Mouse (Mus musculus): ENCODE measurements around the gene C130050O18Rik.

C130050O18Rik gene

GRCm38 (mm10) chr5:139402106-139402505 is 3.0 kb upstream of the C130050O18Rik start:
- Histone ChIP-seq H3K36me3 (ENCODE audit: control insufficient read depth, insufficient read depth, low read length, poor library complexity, severe bottlenecking) (no peaks in the 10 kb centered on the region; the same call in 1 of the 2 replicates), H3K27me3 (ENCODE audit: control insufficient read depth, insufficient read depth, low read length, poor library complexity, severe bottlenecking) (no peaks in the 10 kb centered on the region)
- no peak for DNase-seq (ENCODE audit: low read depth, low spot score)

GRCm38 (mm10) chr5:139403692-139404260 is 1.3 kb upstream of the C130050O18Rik start:
- no peak for DNase-seq (ENCODE audit: low read depth, low spot score)
- no peaks in the 10 kb centered on the region for H3K27me3 ChIP-seq (ENCODE audit: control insufficient read depth, insufficient read depth, low read length, poor library complexity, severe bottlenecking)
- H3K36me3 ChIP-seq (ENCODE audit: control insufficient read depth, insufficient read depth, low read length, poor library complexity, severe bottlenecking), result no peaks in the 10 kb centered on the region; the same call in 1 of the 2 replicates

DNA sequence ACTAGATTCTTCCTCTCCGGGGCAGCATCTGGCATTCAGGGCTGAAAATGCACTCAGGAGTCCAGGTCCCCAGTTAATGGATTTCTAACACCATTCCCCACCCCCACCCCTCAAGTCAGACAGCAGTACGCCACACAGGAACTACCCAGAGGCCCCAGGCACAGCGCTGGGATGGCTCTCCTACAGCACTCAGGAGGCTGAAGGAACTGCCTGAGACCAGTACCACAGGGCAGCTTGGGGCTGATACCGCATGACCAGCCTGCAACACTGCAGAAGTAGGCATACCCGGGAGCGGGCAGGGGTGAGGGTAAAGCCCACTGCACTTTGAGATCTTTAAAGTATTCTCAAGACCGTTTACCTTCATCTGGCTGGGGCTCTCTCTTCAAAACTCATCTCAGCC is 398 bp downstream of the C130050O18Rik start:
- DNase-seq (ENCODE audit: low read depth, low spot score), result no peak
- Histone ChIP-seq H3K27me3 (ENCODE audit: control insufficient read depth, insufficient read depth, low read length, poor library complexity, severe bottlenecking) (no peaks in the 10 kb centered on the region), H3K36me3 (ENCODE audit: control insufficient read depth, insufficient read depth, low read length, poor library complexity, severe bottlenecking) (no peaks in the 10 kb centered on the region; the same call in 1 of the 2 replicates)

DNA sequence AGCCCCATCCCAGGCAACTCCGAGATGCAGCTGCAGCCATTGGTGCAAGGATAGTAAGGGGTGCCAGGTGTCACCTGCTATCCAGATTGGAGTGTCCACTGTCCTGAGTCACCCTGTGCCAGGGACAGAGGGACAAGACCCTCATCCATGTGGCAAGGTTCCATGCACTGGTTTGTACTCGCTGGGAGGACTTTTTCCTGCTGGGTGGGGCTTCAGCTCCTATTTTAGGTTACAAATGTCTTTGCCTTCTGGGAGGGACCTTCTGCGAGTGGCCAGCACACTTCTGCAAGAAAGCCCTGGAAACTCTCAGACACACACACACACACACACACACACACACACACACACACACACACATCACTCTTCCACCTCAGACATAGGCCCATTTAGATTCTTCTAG is 873 bp downstream of the C130050O18Rik start:
- no peak for DNase-seq (ENCODE audit: low read depth, low spot score)
- H3K27me3 ChIP-seq (ENCODE audit: control insufficient read depth, insufficient read depth, low read length, poor library complexity, severe bottlenecking), result no peaks in the 10 kb centered on the region
- H3K36me3 ChIP-seq (ENCODE audit: control insufficient read depth, insufficient read depth, low read length, poor library complexity, severe bottlenecking), result no peaks in the 10 kb centered on the region

DNA sequence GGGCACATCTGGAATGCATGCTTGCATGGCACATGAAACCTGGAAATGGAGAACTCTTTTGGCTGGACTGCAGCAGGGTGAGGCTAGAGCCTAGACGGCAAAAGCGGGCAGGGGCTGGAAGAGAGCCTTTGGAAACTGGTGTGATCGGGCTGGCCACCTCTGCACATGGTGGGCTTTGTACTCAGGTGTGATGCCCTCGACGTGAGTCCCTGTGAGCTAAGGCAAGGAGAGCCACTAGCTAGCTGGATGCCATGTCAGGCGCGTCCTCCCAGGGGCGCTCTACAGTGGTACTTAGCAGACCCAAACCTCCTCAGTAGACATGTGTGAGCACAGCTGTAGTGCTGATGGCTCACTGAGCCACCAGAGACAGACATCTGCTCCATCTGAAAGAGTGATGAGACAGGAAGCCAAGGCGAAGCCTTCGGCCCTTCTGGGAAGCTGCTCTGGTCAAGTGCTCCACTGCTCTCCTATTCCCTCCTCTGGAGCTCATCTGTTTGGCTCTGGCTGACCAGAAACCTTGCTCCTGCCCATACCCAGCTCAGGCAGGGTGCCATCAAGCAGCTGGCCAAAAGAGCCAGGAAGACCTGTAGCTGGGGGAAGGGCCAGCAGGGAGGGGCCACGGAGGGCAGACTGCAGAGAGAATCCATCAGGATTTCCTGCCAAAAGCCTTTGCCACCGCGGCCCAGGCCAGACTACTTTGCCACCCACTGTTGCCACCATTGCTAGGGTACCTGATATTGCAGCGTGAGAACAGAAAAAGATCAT is 2.2 kb downstream of the C130050O18Rik start:
- no peak for DNase-seq (ENCODE audit: low read depth, low spot score)

GRCm38 (mm10) chr5:139408511-139408910 is 3.4 kb downstream of the C130050O18Rik start:
- DNase-seq (ENCODE audit: low read depth, low spot score), result peak; percentile 82
- no peaks in the 10 kb centered on the region for H3K27me3 ChIP-seq (ENCODE audit: control insufficient read depth, insufficient read depth, low read length, poor library complexity, severe bottlenecking)
- no peaks in the 10 kb centered on the region for H3K36me3 ChIP-seq (ENCODE audit: control insufficient read depth, insufficient read depth, low read length, poor library complexity, severe bottlenecking)

More for the DNA sequence above, 2.2 kb downstream of the C130050O18Rik start:
- Histone ChIP-seq H3K27me3 (ENCODE audit: control insufficient read depth, insufficient read depth, low read length, poor library complexity, severe bottlenecking) (no peaks in the 10 kb centered on the region), H3K36me3 (ENCODE audit: control insufficient read depth, insufficient read depth, low read length, poor library complexity, severe bottlenecking) (no peaks in the 10 kb centered on the region)

DNA sequence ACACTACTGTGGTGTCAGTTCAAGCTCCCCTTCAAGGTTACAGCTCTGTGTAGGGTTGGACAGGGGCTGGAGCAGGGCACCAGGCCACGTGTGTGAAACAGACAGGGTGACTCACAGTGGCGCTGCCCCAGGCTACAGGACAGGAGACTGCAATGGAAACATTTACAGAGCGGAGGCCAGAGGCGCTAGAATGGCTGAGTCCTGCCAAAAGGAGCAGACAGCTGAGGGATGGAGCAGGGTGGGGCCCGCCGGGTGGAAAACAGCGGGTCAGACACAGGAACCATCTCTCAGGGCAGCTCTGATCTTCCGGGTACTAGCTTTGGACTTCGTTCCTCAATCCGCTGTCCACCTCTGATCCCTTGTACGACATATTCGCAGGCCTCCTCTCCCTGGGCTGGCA is 4.3 kb downstream of the C130050O18Rik start:
- DNase-seq (ENCODE audit: low read depth, low spot score), result no peak
- no peaks in the 10 kb centered on the region for H3K27me3 ChIP-seq (ENCODE audit: control insufficient read depth, insufficient read depth, low read length, poor library complexity, severe bottlenecking)

DNA sequence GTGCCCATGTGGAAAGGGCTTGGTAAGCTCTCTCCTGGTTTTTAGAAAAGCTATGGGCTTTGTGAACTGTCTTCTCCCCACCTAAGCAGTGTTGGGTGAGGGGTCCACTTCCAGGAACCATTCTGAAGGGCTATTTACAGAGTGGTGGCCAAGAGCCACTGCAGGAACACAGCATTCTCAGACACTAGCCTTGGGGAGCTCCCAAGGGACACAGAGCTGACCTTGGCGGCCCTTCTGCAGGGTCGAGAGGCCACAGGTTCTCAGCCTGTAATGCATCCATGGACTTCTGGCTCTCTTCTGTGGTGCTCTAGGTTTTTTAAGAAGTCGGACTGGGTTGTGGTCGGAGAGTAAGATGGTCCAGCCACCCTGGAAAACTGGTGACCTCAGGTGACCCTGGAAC is 5.0 kb downstream of the C130050O18Rik start:
- H3K27me3 ChIP-seq (ENCODE audit: control insufficient read depth, insufficient read depth, low read length, poor library complexity, severe bottlenecking), result no peaks in the 10 kb centered on the region
- no peaks in the 10 kb centered on the region for H3K36me3 ChIP-seq (ENCODE audit: control insufficient read depth, insufficient read depth, low read length, poor library complexity, severe bottlenecking)
- DNase-seq (ENCODE audit: low read depth, low spot score), result no peak

More for the DNA sequence above, 4.3 kb downstream of the C130050O18Rik start:
- no peaks in the 10 kb centered on the region for H3K36me3 ChIP-seq (ENCODE audit: control insufficient read depth, insufficient read depth, low read length, poor library complexity, severe bottlenecking)

GRCm38 (mm10) chr5:139411117-139411516 is 6.0 kb downstream of the C130050O18Rik start:
- H3K27me3 ChIP-seq (ENCODE audit: control insufficient read depth, insufficient read depth, low read length, poor library complexity, severe bottlenecking), result no peaks in the 10 kb centered on the region
- no peak for DNase-seq (ENCODE audit: low read depth, low spot score)
- no peaks in the 10 kb centered on the region for H3K36me3 ChIP-seq (ENCODE audit: control insufficient read depth, insufficient read depth, low read length, poor library complexity, severe bottlenecking)

DNA sequence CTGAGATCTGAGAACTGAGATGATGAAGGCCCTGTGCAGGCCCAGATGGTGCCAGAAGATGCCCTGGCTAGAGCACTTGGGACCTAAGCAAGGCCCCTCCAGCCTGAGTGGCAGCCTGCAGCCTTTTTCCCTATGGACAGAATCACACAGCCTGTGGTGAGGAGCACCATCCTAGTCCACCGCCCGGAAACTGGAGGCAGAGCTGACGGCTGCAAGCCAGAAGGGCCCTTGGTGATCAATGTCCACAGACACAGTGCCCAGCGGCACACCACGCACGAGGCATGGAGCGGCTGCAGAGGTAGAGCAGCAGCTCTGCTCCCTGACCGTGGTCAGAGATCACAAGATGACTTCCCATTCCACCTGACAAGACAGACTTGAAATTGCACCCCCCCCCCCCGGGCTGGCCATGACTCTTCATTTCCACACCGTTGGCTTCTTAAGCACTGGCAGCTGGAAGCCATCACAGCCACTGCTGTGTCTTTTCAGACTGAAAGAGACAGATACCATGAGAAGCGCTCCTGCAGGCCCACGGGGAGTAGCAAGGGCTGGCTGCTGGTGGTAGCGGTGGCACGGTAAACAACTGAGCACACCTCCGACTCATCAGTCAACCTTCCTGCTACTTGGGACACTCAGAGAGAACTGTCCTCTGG is 6.7 kb downstream of the C130050O18Rik start:
- H3K27me3 ChIP-seq (ENCODE audit: control insufficient read depth, insufficient read depth, low read length, poor library complexity, severe bottlenecking), result no peaks in the 10 kb centered on the region
- no peaks in the 10 kb centered on the region for H3K36me3 ChIP-seq (ENCODE audit: control insufficient read depth, insufficient read depth, low read length, poor library complexity, severe bottlenecking)
- no peak for DNase-seq (ENCODE audit: low read depth, low spot score)

GRCm38 (mm10) chr5:139413545-139413944 is 8.5 kb downstream of the C130050O18Rik start:
- Histone ChIP-seq H3K36me3 (ENCODE audit: control insufficient read depth, insufficient read depth, low read length, poor library complexity, severe bottlenecking) (no peaks in the 10 kb centered on the region), H3K27me3 (ENCODE audit: control insufficient read depth, insufficient read depth, low read length, poor library complexity, severe bottlenecking) (no peaks in the 10 kb centered on the region)
- DNase-seq (ENCODE audit: low read depth, low spot score), result no peak

- H3K27me3 ChIP-seq (ENCODE audit: control insufficient read depth, insufficient read depth, low read length, poor library complexity, severe bottlenecking), result no peaks in the 10 kb centered on the region
- H3K36me3 ChIP-seq (ENCODE audit: control insufficient read depth, insufficient read depth, low read length, poor library complexity, severe bottlenecking), result no peaks in the 10 kb centered on the region
- DNase-seq (ENCODE audit: low read depth, low spot score), result no peak
These were observed 9.9 kb downstream of the C130050O18Rik start for GRCm38 (mm10) chr5:139415001-139415400.

DNA sequence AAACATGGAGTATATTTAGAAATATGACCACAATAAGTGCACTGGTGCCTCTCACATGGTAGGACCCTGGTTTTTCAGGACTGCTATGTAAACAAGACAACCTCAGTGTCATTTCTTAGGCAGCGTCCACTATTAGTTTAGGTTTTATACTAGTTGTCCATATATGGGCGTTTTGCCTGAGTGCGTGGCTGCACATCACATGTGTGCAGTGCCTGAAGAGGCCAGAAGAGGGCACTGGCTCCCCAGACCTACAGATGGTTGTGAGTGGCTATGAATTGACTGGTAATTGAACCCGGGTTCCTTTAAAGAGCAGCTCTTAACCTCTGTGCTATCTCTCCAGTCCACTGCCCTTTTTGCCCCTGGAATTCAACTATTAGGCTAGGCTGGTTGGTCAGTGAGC is 11.9 kb downstream of the C130050O18Rik start:
- Histone ChIP-seq H3K36me3 (ENCODE audit: control insufficient read depth, insufficient read depth, low read length, poor library complexity, severe bottlenecking) (no peaks in the 10 kb centered on the region), H3K27me3 (ENCODE audit: control insufficient read depth, insufficient read depth, low read length, poor library complexity, severe bottlenecking) (no peaks in the 10 kb centered on the region)
- DNase-seq (ENCODE audit: low read depth, low spot score), result peak; percentile 15

- H3K27me3 ChIP-seq (ENCODE audit: control insufficient read depth, insufficient read depth, low read length, poor library complexity, severe bottlenecking), result no peaks in the 10 kb centered on the region
- H3K36me3 ChIP-seq (ENCODE audit: control insufficient read depth, insufficient read depth, low read length, poor library complexity, severe bottlenecking), result no peaks in the 10 kb centered on the region
- peak; percentile 13 for DNase-seq (ENCODE audit: low read depth, low spot score)
These were observed 12.4 kb downstream of the C130050O18Rik start for GRCm38 (mm10) chr5:139417480-139417879.

GRCm38 (mm10) chr5:139418110-139418509 is 13.0 kb downstream of the C130050O18Rik start:
- Histone ChIP-seq H3K36me3 (ENCODE audit: control insufficient read depth, insufficient read depth, low read length, poor library complexity, severe bottlenecking) (no peaks in the 10 kb centered on the region), H3K27me3 (ENCODE audit: control insufficient read depth, insufficient read depth, low read length, poor library complexity, severe bottlenecking) (no peaks in the 10 kb centered on the region)
- no peak for DNase-seq (ENCODE audit: low read depth, low spot score)
